ENCODE assay signal across 10 mouse cellular contexts in the genomic region with DNA sequence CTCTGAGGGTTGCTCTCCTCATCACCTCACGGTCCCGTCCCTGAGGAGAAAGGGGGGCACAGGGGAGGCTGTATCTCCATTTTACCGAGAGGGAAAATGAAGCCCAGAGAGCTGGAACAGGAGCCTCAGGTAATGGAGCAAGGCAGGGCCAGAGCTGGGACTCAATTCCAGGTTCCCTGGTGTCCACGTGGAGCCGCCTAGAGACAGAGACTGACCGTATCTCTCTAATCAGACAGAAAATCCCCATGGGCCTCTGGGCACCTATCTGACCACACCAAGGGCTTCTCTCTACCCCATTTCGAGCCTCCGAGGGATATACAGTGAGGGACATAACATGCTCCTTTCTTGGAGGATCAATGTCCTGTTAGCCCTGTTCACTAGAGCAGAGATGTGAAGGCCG. TPM values are rescaled to one million over a fixed set of nuclear protein-coding genes. Genes with fewer than 3 reads are reported as not detected.
DNase-seq lines count a peak whose midpoint lies in the region; ATAC-seq and TF ChIP-seq lines count a peak whose summit lies in the region.
"Had no signal": no experiment of that assay in that cellular context is flagged by ENCODE, and none has a peak within 500 bp of the region (broad histone marks: within the 10 kb centered on the region; RNA-seq: fewer than 3 reads in every experiment).

No protein-coding gene starts in this region.

- H3K9me3 ChIP-seq in heart, embryonic 11.5 days (replicated peaks; ENCODE audit: control insufficient read depth, low read length), result no peaks in the 10 kb centered on the region
- no peaks in the 10 kb centered on the region for H3K9me3 ChIP-seq in limb, embryonic 15.5 days
- no peaks in the 10 kb centered on the region for H3K9me3 ChIP-seq in limb, embryonic 10.5 days (replicated peaks)
- H3K9me3 ChIP-seq in midbrain, embryonic 14.5 days (ENCODE audit: control insufficient read depth, low read length), result no peaks in the 10 kb centered on the region

- H3K9ac ChIP-seq in heart, embryonic 11.5 days (ENCODE audit: low read depth, low read length), result no peak overlapping the region
- no peak overlapping the region for H3K9ac ChIP-seq in limb, embryonic 15.5 days
- H3K9ac ChIP-seq in midbrain, embryonic 14.5 days (replicated peaks; ENCODE audit: low read length), result no peak overlapping the region

- no peak for TF ChIP-seq POLR2A in cortical plate, adult 2 months (IDR thresholded peaks at IDR 0.05; ENCODE audit: extremely low read depth, insufficient read depth, low read length)

- ATAC-seq in heart, embryonic 11.5 days (replicated peaks; ENCODE audit: insufficient number of reproducible peaks, low FRiP score, low TSS enrichment), result no peak
- no peak for ATAC-seq in limb, embryonic 15.5 days (ENCODE audit: insufficient number of reproducible peaks, low FRiP score, low TSS enrichment, low read depth)
- no peak for ATAC-seq in midbrain, embryonic 14.5 days (ENCODE audit: low FRiP score, low TSS enrichment)

- no peak overlapping the region for H3K4me3 ChIP-seq in heart, embryonic 11.5 days (ENCODE audit: low read depth, low read length)
- no peak overlapping the region for H3K4me3 ChIP-seq in limb, embryonic 15.5 days
- no peak overlapping the region for H3K4me3 ChIP-seq in limb, embryonic 10.5 days
- no peak overlapping the region for H3K4me3 ChIP-seq in cortical plate, adult 2 months (ENCODE audit: insufficient read depth, low read length)
- no peak overlapping the region for H3K4me3 ChIP-seq in midbrain, embryonic 14.5 days (replicated peaks; ENCODE audit: low read depth, low read length)

- H3K4me1 ChIP-seq in heart, embryonic 11.5 days (ENCODE audit: control insufficient read depth, insufficient read depth, low read length), result peaks cover 29% of the 10 kb centered on the region
- H3K4me1 ChIP-seq in limb, embryonic 15.5 days, result peaks cover 44% of the 10 kb centered on the region
- peaks cover 6% of the 10 kb centered on the region; the same call in 1 of the 2 replicates for H3K4me1 ChIP-seq in limb, embryonic 10.5 days
- peaks cover 18% of the 10 kb centered on the region for H3K4me1 ChIP-seq in cortical plate, adult 2 months (ENCODE audit: control insufficient read depth, insufficient read depth, low read length)
- H3K4me1 ChIP-seq in midbrain, embryonic 14.5 days (ENCODE audit: control insufficient read depth, insufficient read depth, low read length), result peaks cover 27% of the 10 kb centered on the region

- DNase-seq in heart, adult 11 months, result peak; percentile 93
- DNase-seq in limb, embryonic 10.5 days (ENCODE audit: low spot score), result no peak
- DNase-seq in midbrain, embryonic 14.5 days, result no peak
- DNase-seq in frontal cortex, postnatal 25 days (ENCODE audit: low spot score in 2 of 2), result no peak
- DNase-seq in left cerebral cortex, postnatal 25 days (ENCODE audit: low spot score in 2 of 2), result no peak
- DNase-seq: B cell, adult 2 months had no signal

- no peak overlapping the region for H3K27ac ChIP-seq in heart, embryonic 11.5 days (ENCODE audit: low read depth, low read length)
- peak overlapping the region; percentile 94; the same call in 1 of the 2 replicates for H3K27ac ChIP-seq in limb, embryonic 15.5 days
- H3K27ac ChIP-seq in limb, embryonic 10.5 days, result no peak overlapping the region
- peak overlapping the region; percentile 37 for H3K27ac ChIP-seq in cortical plate, adult 2 months (ENCODE audit: insufficient read depth, low read length)
- peak overlapping the region; percentile 78; the same call in 1 of the 2 replicates for H3K27ac ChIP-seq in midbrain, embryonic 14.5 days (replicated peaks; ENCODE audit: low read depth, low read length)
- H3K27ac ChIP-seq: macrophage had no signal

- intact Hi-C loops in left cerebral cortex, postnatal 25 days (cut with DNase I), result no loop called here

- no peak for TF ChIP-seq CTCF in cortical plate, adult 2 months (IDR thresholded peaks at IDR 0.05; ENCODE audit: extremely low read depth, insufficient read depth, low read length)

- H3K27me3 ChIP-seq in heart, embryonic 11.5 days (ENCODE audit: control insufficient read depth, insufficient read depth, low read length), result no peaks in the 10 kb centered on the region
- H3K27me3 ChIP-seq in limb, embryonic 15.5 days, result no peaks in the 10 kb centered on the region
- no peaks in the 10 kb centered on the region for H3K27me3 ChIP-seq in limb, embryonic 10.5 days (ENCODE audit: low read depth, poor library complexity, severe bottlenecking)
- no peaks in the 10 kb centered on the region for H3K27me3 ChIP-seq in midbrain, embryonic 14.5 days (ENCODE audit: control insufficient read depth, insufficient read depth, low read length)

- H3K4me2 ChIP-seq in heart, embryonic 11.5 days, result no peak overlapping the region
- no peak overlapping the region for H3K4me2 ChIP-seq in limb, embryonic 15.5 days
- no peak overlapping the region for H3K4me2 ChIP-seq in midbrain, embryonic 14.5 days (ENCODE audit: low read length)

- H3K36me3 ChIP-seq in heart, embryonic 11.5 days (ENCODE audit: control insufficient read depth, insufficient read depth, low read length), result peaks cover 18% of the 10 kb centered on the region
- H3K36me3 ChIP-seq in limb, embryonic 15.5 days, result peaks cover 69% of the 10 kb centered on the region
- peaks cover 86% of the 10 kb centered on the region for H3K36me3 ChIP-seq in limb, embryonic 10.5 days
- H3K36me3 ChIP-seq in midbrain, embryonic 14.5 days (ENCODE audit: control insufficient read depth, insufficient read depth, low read length), result peaks cover 70% of the 10 kb centered on the region

- WGBS in heart, embryonic 11.5 days (ENCODE audit: insufficient replicate concordance), result 88% methylated on average over 9 of the region's 9 CpGs
- 90% methylated on average over 9 of the region's 9 CpGs for WGBS in limb, embryonic 15.5 days
- 96% methylated on average over 9 of the region's 9 CpGs for WGBS in limb, embryonic 10.5 days
- 91% methylated on average over 9 of the region's 9 CpGs for WGBS in midbrain, embryonic 14.5 days

RNA-seq across cellular contexts. Expression of gene Cry2, which starts 10.7 kb away (rescaled TPM):
- polyA plus RNA-seq in heart, embryonic 11.5 days (2014; fragmentation: Nextera tagmentation; extraction: Ambion mirVana), result 15.3 and 17.7 TPM in 2 replicates
- 40.3 and 41.5 TPM in 2 replicates for polyA plus RNA-seq in limb, embryonic 15.5 days (2015; fragmentation: Nextera tagmentation; extraction: Ambion mirVana)
- 19.0 and 25.2 TPM in 2 replicates for polyA plus RNA-seq in limb, embryonic 10.5 days (2016; fragmentation: Nextera tagmentation; extraction: Ambion mirVana)
- 99.9 and 108 TPM in 2 replicates for polyA plus RNA-seq in cortical plate, adult 2 months (2012; rRNA removed)
- polyA plus RNA-seq in midbrain, embryonic 14.5 days (2014; fragmentation: Nextera tagmentation; extraction: Ambion mirVana), result 33.3 and 33.9 TPM in 2 replicates
- total RNA-seq in left cerebral cortex, postnatal 25 days (2021), result 100 to 1,000 TPM; 110 to 113 TPM

RNA-seq across cellular contexts. Expression of gene Mapk8ip1, which starts 22.1 kb away (rescaled TPM):
- 2.7 and 4.1 TPM in 2 replicates for polyA plus RNA-seq in heart, embryonic 11.5 days (2014; fragmentation: Nextera tagmentation; extraction: Ambion mirVana)
- polyA plus RNA-seq in limb, embryonic 15.5 days (2015; fragmentation: Nextera tagmentation; extraction: Ambion mirVana), result 23.8 and 27.0 TPM in 2 replicates
- polyA plus RNA-seq in limb, embryonic 10.5 days (2016; fragmentation: Nextera tagmentation; extraction: Ambion mirVana), result 28.5 and 36.3 TPM in 2 replicates
- 320 and 321 TPM in 2 replicates for polyA plus RNA-seq in cortical plate, adult 2 months (2012; rRNA removed)
- 62.4 and 117 TPM in 2 replicates for polyA plus RNA-seq in midbrain, embryonic 14.5 days (2014; fragmentation: Nextera tagmentation; extraction: Ambion mirVana)
- 100 to 1,000 TPM; 374 to 376 TPM for total RNA-seq in left cerebral cortex, postnatal 25 days (2021)

RNA-seq across cellular contexts. Expression of gene Slc35c1, which starts 37.2 kb away (rescaled TPM):
- 8.6 and 12.0 TPM in 2 replicates for polyA plus RNA-seq in heart, embryonic 11.5 days (2014; fragmentation: Nextera tagmentation; extraction: Ambion mirVana)
- polyA plus RNA-seq in limb, embryonic 15.5 days (2015; fragmentation: Nextera tagmentation; extraction: Ambion mirVana), result 14.8 and 15.6 TPM in 2 replicates
- 11.1 and 11.2 TPM in 2 replicates for polyA plus RNA-seq in limb, embryonic 10.5 days (2016; fragmentation: Nextera tagmentation; extraction: Ambion mirVana)
- 14.0 and 14.2 TPM in 2 replicates for polyA plus RNA-seq in cortical plate, adult 2 months (2012; rRNA removed)
- polyA plus RNA-seq in midbrain, embryonic 14.5 days (2014; fragmentation: Nextera tagmentation; extraction: Ambion mirVana), result 8.6 and 11.9 TPM in 2 replicates
- 10 to 100 TPM; 18.2 to 18.4 TPM for total RNA-seq in left cerebral cortex, postnatal 25 days (2021)

RNA-seq across cellular contexts. Expression of gene 1700029I15Rik, which starts 40.8 kb away (rescaled TPM):
- polyA plus RNA-seq in heart, embryonic 11.5 days (2014; fragmentation: Nextera tagmentation; extraction: Ambion mirVana), result 0.67 and 0.89 TPM in 2 replicates
- polyA plus RNA-seq in limb, embryonic 15.5 days (2015; fragmentation: Nextera tagmentation; extraction: Ambion mirVana), result 3.5 TPM in 2 replicates
- polyA plus RNA-seq in limb, embryonic 10.5 days (2016; fragmentation: Nextera tagmentation; extraction: Ambion mirVana), result 2.5 and 3.3 TPM in 2 replicates
- polyA plus RNA-seq in cortical plate, adult 2 months (2012; rRNA removed), result 4.2 and 4.4 TPM in 2 replicates
- 3.9 and 5.6 TPM in 2 replicates for polyA plus RNA-seq in midbrain, embryonic 14.5 days (2014; fragmentation: Nextera tagmentation; extraction: Ambion mirVana)
- 1 to 10 TPM; 3.4 to 4.4 TPM for total RNA-seq in left cerebral cortex, postnatal 25 days (2021)

RNA-seq across cellular contexts. Expression of gene Large2, which starts 48.5 kb away (rescaled TPM):
- polyA plus RNA-seq in heart, embryonic 11.5 days (2014; fragmentation: Nextera tagmentation; extraction: Ambion mirVana), result 0.93 and 2.0 TPM in 2 replicates
- 17.6 and 18.4 TPM in 2 replicates for polyA plus RNA-seq in limb, embryonic 15.5 days (2015; fragmentation: Nextera tagmentation; extraction: Ambion mirVana)
- 11.5 and 13.0 TPM in 2 replicates for polyA plus RNA-seq in limb, embryonic 10.5 days (2016; fragmentation: Nextera tagmentation; extraction: Ambion mirVana)
- 0.31 and 0.59 TPM in 2 replicates for polyA plus RNA-seq in cortical plate, adult 2 months (2012; rRNA removed)
- 1.5 and 1.6 TPM in 2 replicates for polyA plus RNA-seq in midbrain, embryonic 14.5 days (2014; fragmentation: Nextera tagmentation; extraction: Ambion mirVana)
- total RNA-seq in left cerebral cortex, postnatal 25 days (2021), result under 1 TPM; 0.62 to 0.80 TPM
- polyA plus RNA-seq: macrophage had no signal

Comparison
In these comparisons a context has a peak if more than half of its experiments do, and no peak if none do; other contexts are left out.
1. H3K27ac ChIP-seq: peak in limb, embryonic 15.5 days (single experiment), cortical plate, adult 2 months (single experiment) and midbrain, embryonic 14.5 days (single experiment); none in heart, embryonic 11.5 days (single experiment) and limb, embryonic 10.5 days (single experiment).